Mouse (Mus musculus) erythroid progenitor cell, adult 5-6 weeks (primary cell): Measurements from ENCODE around the gene Phlpp1. TPM values are rescaled to one million over a fixed set of nuclear protein-coding genes. Genes with fewer than 3 reads are reported as not detected.

Experiments used
- ATAC-seq: replicated peaks from 2 replicates; pipeline ENCODE4 v1.8.0; 2016; ENCODE audit warnings: moderate number of reproducible peaks, mild to moderate bottlenecking, moderate TSS enrichment, inconsistent platforms; ENCODE audit not compliant: poor library complexity, low FRiP score, severe bottlenecking
- total RNA-seq, 2 experiments: library from RNA; stranded (forward) in 1 of 2; stranded (reverse) in 1 of 2; fragments of 150-400 nt in 1 of 2; fragments of 186-747, 209-891 nt in 1 of 2; gene quantifications; 2 replicates each; pipeline versions ENCODE4 v1.2.3 to v1.2.4; 2015 to 2017; ENCODE audit warnings: low replicate concordance in 2 of 2

The Phlpp1 gene
- total RNA-seq, 2 experiments from 2014 or later = 14.7 to 17.6 TPM

GRCm38 (mm10) chr1:106359474-106359873, 187.9 kb downstream of the Phlpp1 start:
- no peak for ATAC-seq

DNA sequence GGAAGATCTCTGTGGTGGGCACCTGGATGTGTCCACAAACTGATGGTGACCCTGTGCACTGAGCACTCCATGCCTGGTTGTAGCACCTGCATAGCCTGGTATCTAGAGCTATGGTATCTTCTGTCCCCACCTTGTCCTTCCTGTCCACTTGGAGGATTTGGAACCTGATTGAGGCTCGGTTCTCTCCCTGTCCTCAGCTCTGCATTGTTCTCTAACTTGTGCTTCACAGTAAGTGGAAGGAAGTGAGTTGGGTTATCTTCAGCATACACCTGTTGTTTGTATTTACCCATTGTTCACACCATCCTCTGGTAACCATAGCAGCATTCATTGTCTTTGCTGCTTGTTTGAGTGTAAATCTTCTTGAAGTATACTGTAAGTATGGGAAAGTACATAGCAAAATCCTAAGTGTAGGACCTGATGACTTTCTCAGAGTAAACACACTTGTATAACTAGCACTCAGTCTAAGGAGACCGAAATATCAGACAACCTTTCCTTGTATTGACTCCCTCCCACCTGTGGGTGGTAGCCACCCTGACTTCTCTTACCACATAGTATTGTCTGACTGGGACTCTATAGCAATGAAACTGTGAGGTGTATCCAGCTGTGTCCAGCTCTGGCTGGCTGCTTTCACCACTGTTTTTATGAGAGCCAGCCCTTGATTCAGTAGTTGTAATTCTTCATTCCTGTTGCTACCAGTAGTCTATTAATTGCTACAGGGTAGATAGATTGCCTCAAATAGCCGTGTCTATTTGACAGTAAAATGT, 191.5 kb downstream of the Phlpp1 start:
- no peak for ATAC-seq

- no peak for ATAC-seq
These were observed 197.8 kb downstream of the Phlpp1 start for GRCm38 (mm10) chr1:106369330-106369729.

GRCm38 (mm10) chr1:106372446-106372845, 200.9 kb downstream of the Phlpp1 start:
- ATAC-seq = no peak

GRCm38 (mm10) chr1:106373656-106374055, 202.1 kb downstream of the Phlpp1 start:
- ATAC-seq = no peak

DNA sequence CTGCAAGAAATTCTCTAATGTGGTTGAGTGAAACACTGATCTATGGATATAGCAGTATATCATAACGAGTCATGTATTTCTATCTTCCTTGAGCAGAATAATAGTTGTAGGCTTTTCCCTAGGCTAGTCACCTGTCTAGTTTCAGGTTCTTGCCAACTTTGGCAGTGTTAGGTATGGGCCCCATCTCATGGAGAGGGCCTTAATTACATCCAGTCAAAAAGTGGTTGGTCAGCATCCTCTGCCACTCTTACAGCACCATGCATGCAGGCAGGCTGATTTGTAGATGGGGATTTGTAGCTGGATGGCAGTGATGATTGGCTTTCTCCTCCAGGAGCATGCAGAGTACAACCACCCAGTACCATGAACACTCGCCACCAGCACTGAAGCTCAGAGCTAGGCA, 202.7 kb downstream of the Phlpp1 start:
- ATAC-seq = no peak

- no peak for ATAC-seq
These were observed 203.4 kb downstream of the Phlpp1 start for GRCm38 (mm10) chr1:106374971-106375370.

DNA sequence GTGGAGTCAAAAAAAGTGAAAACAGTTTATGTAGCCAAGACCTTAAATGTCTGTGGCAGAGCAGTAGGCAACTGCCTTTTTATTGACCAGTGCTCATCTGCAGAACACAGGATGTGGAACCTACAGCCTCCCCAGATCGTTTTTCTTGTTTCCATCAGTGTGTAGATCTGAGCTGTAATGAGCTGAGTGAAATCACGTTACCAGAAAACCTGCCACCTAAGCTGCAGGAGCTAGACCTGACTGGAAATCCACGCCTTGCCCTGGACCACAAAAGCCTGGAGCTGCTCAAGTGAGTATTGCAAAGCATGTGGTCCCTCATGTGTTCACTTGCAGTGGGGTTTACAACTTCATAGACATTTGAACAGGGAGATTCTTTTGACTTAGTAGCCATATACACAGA, 204.5 kb downstream of the Phlpp1 start:
- ATAC-seq = no peak

DNA sequence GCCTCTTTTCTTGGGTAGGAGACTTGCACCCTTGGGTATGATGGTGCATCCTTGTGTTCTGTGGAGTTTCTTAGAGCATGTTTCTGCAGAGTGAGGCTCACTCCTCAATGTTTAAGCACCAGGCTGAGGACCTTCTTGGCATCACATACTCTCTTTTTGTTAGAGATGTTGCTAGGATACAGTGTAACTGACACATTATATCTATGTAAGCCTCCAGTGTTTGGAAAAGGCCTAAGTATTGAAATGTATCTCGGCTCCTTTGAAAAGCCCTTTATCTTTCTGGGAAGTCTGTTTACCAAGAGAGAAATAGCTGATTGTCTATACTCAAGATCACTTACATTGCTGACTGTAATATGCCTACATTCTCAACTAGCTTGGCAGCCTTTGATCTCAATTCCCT, 208.9 kb downstream of the Phlpp1 start:
- ATAC-seq = no peak

- ATAC-seq = no peak
These were observed 215.0 kb downstream of the Phlpp1 start for GRCm38 (mm10) chr1:106386542-106386941.

DNA sequence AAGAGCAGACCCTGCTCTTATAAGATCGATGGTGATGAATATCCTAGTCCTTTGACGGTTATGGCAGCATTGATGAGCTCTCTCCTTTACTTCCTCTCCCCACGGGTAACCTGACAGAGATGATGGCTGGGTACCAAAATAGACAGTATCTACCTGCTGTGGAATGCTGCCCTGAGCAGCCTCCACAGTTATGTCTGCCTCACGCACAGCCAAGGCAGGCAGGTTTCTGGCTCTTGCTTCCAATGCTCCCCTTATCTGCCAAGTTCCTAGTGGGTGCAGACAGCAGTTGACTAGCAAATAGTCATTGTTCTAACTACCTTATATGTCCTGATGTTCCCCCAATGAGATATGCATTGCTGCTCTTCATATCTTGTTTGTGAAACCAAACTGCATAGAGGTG, 215.7 kb downstream of the Phlpp1 start:
- no peak for ATAC-seq

DNA sequence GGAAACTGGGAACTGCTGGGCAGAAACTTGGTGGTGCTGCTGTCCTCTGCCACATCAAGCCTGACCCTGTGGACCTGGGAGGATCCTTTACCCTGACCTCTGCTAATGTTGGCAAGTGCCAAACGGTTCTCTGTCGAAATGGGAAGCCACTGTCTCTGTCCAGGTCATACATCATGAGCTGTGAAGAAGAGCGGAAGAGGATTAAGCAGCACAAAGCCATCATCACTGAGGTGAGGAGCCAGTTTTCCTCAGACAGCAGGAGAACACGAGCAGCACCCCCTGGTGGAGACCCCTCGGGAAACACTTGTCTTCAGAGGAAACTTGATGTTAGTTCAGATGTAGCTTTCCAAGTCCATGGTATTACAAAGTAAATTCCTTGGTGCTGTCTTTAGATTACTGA, 218.1 kb downstream of the Phlpp1 start:
- no peak for ATAC-seq

GRCm38 (mm10) chr1:106393072-106393471, 221.5 kb downstream of the Phlpp1 start:
- ATAC-seq = no peak

GRCm38 (mm10) chr1:106394678-106395077, 223.1 kb downstream of the Phlpp1 start:
- no peak for ATAC-seq

DNA sequence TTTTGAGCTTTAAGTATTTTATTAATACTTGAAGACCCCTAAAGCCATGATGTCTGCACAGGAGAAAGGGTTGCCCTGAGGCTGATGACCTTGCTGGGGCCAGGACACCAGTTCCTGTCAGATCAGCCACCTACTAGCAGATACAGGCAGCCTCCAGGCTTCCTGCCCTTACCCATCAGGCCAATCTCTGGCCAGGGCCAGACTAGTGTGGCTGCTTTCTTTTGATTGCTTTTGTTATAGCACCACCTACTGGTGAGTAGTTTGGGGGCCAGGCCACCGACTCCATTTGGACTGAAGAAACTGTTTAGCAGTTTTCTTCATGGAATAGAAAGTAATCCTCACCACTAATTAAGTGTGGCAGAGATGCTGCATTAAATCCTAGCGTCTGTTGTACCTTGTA, 223.9 kb downstream of the Phlpp1 start:
- ATAC-seq = 0 out of 2 replicates have a peak, but pooled peaks have one; percentile 47

DNA sequence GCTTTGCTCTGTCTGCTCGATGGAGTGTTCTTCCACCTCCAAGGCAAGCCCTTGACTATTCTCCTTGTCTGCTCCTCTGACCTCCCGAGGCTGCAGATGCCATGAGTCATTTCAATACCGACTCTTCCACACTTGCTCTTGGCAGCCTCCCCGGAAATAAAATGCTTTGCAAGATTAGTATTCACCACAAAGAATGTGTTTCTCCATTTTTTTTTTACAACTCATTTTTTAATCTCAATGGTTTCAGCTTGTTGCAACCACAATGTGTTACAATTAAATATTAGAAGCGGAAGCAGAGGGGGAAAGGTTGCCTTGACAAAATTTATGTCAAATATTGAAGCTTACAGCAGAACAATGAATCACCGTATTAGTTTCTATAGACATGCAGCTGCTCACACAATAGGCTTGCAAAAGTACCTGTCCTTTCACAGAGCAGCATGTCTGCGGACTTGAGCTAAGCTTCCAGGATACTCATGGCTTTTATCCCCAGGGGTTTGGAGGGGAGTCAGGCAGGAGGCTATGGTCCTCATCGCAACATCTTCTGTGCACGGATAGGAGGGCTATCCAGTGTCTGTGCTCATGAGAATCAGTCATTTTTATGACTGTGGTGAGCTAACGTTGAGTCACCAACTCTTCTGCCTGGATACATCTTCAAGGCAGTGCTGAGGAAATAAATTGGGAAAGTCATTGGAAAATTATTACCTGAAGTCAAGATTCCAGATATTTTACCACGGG, 229.5 kb downstream of the Phlpp1 start:
- ATAC-seq = no peak

GRCm38 (mm10) chr1:106403011-106403501, 231.5 kb downstream of the Phlpp1 start:
- no peak for ATAC-seq

DNA sequence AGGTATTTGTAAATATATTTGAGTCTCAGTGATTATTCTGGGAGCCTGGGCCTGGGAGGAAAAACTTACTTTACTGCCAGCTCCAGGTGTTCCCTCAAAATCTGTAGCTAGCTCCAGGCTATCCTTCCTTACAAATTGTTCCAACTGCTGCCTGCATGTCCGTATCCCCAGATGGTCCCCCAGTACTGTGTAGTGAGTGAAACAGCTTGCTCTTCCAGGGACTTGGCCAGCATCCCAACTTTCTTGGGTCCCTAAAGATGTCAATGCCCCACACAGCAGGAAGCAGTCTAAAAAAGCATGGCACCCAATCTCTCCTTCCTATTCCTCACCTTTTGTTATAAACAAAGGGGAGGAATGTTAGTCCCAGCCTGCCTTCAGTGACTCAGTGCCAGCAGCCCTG, 235.3 kb downstream of the Phlpp1 start:
- ATAC-seq = no peak

GRCm38 (mm10) chr1:106407963-106408440, 236.4 kb downstream of the Phlpp1 start:
- no peak for ATAC-seq

- no peak for ATAC-seq
These were observed 239.3 kb downstream of the Phlpp1 start for GRCm38 (mm10) chr1:106410858-106411257.
